Mouse (Mus musculus): ENCODE results near the gene Miip. TPM values are rescaled to one million over a fixed set of nuclear protein-coding genes. Genes with fewer than 3 reads are reported as not detected.

The Miip gene
- 34.7 and 37.6 TPM in 2 replicates for polyA plus RNA-seq (2014; fragmentation: Nextera tagmentation; extraction: Ambion mirVana)

- Histone ChIP-seq H3K9me3 (ENCODE audit: control insufficient read depth, low read length) (no peaks in the 10 kb centered on the region), H3K4me3 (ENCODE audit: low read length) (peak within 1 kb of the TSS; percentile 87), H3K4me1 (ENCODE audit: control insufficient read depth, insufficient read depth, low read length) (peaks cover 19% of the 10 kb centered on the region), H3K9ac (ENCODE audit: low read depth, low read length) (peak within 1 kb of the TSS; percentile 76), H3K36me3 (ENCODE audit: control insufficient read depth, insufficient read depth, low read length) (peaks cover 31% of the 10 kb centered on the region), H3K27ac (ENCODE audit: low read depth, low read length) (peak within 1 kb of the TSS; percentile 85), H3K27me3 (ENCODE audit: control insufficient read depth, insufficient read depth, low read length) (no peaks in the 10 kb centered on the region), H3K4me2 (replicated peaks; ENCODE audit: low read depth, low read length) (peak within 1 kb of the TSS; percentile 65)
- peak; percentile 99 for ATAC-seq (ENCODE audit: low FRiP score, low TSS enrichment)
- WGBS: under 1% methylated on average over 30 of the region's 30 CpGs
Measured at GRCm38 (mm10) chr4:147868450-147869031, at the start of gene Miip, which contains the start of gene Fv1. Gene Miip, minus strand, starts transcription at chr4:147868816. Gene Fv1, plus strand, starts transcription at chr4:147868979.

GRCm38 (mm10) chr4:147909486-147909885, 40.9 kb upstream of the Miip start:
- peaks cover 11% of the 10 kb centered on the region; the same call in 1 of the 2 replicates for H3K36me3 ChIP-seq (ENCODE audit: control insufficient read depth, insufficient read depth, low read length)
- WGBS: 92% methylated on average over 5 of the region's 5 CpGs
- no peak for ATAC-seq (ENCODE audit: low FRiP score, low TSS enrichment)
- H3K9me3 ChIP-seq (ENCODE audit: control insufficient read depth, low read length): no peaks in the 10 kb centered on the region
- H3K9ac ChIP-seq (ENCODE audit: low read depth, low read length): no peak overlapping the region
- H3K27me3 ChIP-seq (ENCODE audit: control insufficient read depth, insufficient read depth, low read length): no peaks in the 10 kb centered on the region
- no peak overlapping the region for H3K27ac ChIP-seq (ENCODE audit: low read depth, low read length)
- no peak overlapping the region for H3K4me2 ChIP-seq (replicated peaks; ENCODE audit: low read depth, low read length)
- no peak overlapping the region for H3K4me3 ChIP-seq (ENCODE audit: low read length)
- no peaks in the 10 kb centered on the region for H3K4me1 ChIP-seq (ENCODE audit: control insufficient read depth, insufficient read depth, low read length)

DNA sequence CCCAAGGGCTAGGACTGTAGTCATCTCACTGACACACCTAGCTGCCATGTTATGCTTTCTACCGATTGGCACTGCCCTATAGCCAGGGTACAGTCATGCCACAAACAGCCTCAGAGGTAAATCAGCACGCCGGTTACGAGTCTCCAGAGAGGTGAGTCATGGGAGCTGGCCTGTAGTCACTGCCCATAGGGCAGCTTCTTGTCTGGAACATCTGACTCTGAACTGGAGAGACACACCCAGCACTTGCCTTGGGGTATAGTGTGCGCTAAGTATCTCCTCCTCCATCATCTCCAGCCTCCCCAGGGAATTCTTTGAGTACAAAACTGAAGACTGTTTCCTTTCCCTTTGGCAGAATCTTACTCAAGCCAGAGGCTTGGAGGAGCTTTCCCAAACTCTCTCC, 37.6 kb upstream of the Miip start:
- Histone ChIP-seq H3K4me3 (ENCODE audit: low read length) (no peak overlapping the region), H3K27me3 (ENCODE audit: control insufficient read depth, insufficient read depth, low read length) (no peaks in the 10 kb centered on the region), H3K9me3 (ENCODE audit: control insufficient read depth, low read length) (no peaks in the 10 kb centered on the region), H3K9ac (ENCODE audit: low read depth, low read length) (no peak overlapping the region), H3K36me3 (ENCODE audit: control insufficient read depth, insufficient read depth, low read length) (peaks cover 15% of the 10 kb centered on the region; the same call in 1 of the 2 replicates), H3K4me1 (ENCODE audit: control insufficient read depth, insufficient read depth, low read length) (no peaks in the 10 kb centered on the region), H3K27ac (ENCODE audit: low read depth, low read length) (no peak overlapping the region), H3K4me2 (replicated peaks; ENCODE audit: low read depth, low read length) (no peak overlapping the region)
- 86% methylated on average over 5 of the region's 5 CpGs for WGBS
- no peak for ATAC-seq (ENCODE audit: low FRiP score, low TSS enrichment)

DNA sequence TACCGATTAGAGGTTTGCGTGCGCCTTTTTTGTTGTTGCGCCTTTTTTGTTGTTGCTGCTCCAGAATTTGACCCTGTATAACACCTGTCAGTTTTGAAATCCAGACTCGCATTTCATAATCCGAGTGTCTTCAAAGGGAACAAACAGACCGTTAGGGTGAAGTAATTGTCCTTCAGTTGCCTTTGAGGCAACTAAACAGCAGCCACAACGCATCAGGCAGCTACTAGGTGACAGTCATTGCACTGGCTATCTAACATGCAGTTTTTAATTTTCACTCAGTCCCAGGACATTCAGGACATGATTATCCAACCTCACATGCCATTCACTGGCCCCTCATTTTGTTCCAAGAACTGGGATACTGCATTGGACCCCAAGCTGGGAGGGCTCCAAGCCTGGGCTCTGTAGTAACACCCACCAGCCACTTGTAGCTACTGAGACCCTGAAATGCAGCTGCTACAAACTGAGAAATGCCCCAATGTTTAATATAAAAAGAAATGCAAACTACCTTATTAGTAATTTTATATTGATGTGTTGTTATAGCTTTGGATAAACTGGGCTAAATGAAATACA, 36.6 kb upstream of the Miip start:
- H3K36me3 ChIP-seq (ENCODE audit: control insufficient read depth, insufficient read depth, low read length): peaks cover 19% of the 10 kb centered on the region
- no peak overlapping the region for H3K27ac ChIP-seq (ENCODE audit: low read depth, low read length)
- H3K4me1 ChIP-seq (ENCODE audit: control insufficient read depth, insufficient read depth, low read length): no peaks in the 10 kb centered on the region
- no peaks in the 10 kb centered on the region for H3K9me3 ChIP-seq (ENCODE audit: control insufficient read depth, low read length)
- H3K4me3 ChIP-seq (ENCODE audit: low read length): peak overlapping the region; percentile 90
- no peaks in the 10 kb centered on the region for H3K27me3 ChIP-seq (ENCODE audit: control insufficient read depth, insufficient read depth, low read length)
- ATAC-seq (ENCODE audit: low FRiP score, low TSS enrichment): peak; percentile 10; the same call in 1 of the 2 replicates
- under 1% methylated on average over 8 of the region's 8 CpGs for WGBS
- peak overlapping the region; percentile 90; the same call in 1 of the 2 replicates for H3K9ac ChIP-seq (ENCODE audit: low read depth, low read length)
- peak overlapping the region; percentile 52 for H3K4me2 ChIP-seq (replicated peaks; ENCODE audit: low read depth, low read length)

DNA sequence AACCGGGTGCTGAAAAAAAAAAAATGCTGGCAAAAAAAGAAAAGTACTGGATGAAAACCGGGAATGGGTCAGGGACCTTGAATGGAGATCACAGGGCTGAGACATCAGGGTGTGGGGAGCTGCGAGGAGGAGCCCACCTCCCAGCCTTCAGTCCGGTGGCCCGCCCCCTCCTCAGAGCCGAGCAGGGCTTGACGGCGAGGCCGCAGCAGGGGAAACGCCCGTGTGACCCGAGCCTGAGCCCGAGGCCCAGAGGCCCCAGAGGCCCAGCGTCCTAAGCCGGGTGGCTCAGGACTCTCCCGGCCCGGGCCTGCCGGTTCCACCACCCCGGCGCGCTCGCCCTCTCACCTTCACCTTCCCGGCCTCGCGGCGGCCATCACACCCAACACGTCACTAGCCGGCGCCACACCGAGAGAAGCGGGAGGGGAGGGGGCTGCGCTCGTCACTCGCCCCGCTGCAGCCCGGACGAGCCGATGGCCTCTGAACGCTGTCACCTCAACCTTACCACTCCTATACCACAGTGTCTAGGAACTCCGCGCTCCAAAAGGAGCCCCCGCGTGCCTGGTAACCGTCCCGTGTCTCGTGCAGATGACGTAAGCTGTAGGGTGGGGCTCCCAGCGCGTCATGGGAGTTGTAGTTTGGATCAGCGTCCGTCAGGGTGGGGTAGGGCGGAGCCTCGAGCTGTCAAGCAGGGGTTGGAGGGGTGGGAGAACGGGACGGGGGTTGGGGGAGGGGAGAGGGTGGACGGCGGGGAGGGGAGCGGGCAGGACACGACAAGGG, 35.9 kb upstream of the Miip start, which contains the start of gene Mfn2:
Gene Mfn2 (minus strand): TSS at position 392 of the 777 bp plus-strand sequence.
- peak within 1 kb of the TSS; percentile 90 for H3K9ac ChIP-seq (ENCODE audit: low read depth, low read length)
- peak within 1 kb of the TSS; percentile 56 for H3K4me2 ChIP-seq (replicated peaks; ENCODE audit: low read depth, low read length)
- peak within 1 kb of the TSS; percentile 89 for H3K27ac ChIP-seq (ENCODE audit: low read depth, low read length)
- no peaks in the 10 kb centered on the region for H3K9me3 ChIP-seq (ENCODE audit: control insufficient read depth, low read length)
- WGBS: under 1% methylated on average over 55 of the region's 59 CpGs
- ATAC-seq (ENCODE audit: low FRiP score, low TSS enrichment): peak; percentile 97
- H3K27me3 ChIP-seq (ENCODE audit: control insufficient read depth, insufficient read depth, low read length): no peaks in the 10 kb centered on the region
- peak within 1 kb of the TSS; percentile 90 for H3K4me3 ChIP-seq (ENCODE audit: low read length)
- no peaks in the 10 kb centered on the region for H3K4me1 ChIP-seq (ENCODE audit: control insufficient read depth, insufficient read depth, low read length)
- H3K36me3 ChIP-seq (ENCODE audit: control insufficient read depth, insufficient read depth, low read length): peaks cover 25% of the 10 kb centered on the region

- peak overlapping the region; percentile 90 for H3K4me3 ChIP-seq (ENCODE audit: low read length)
- no peaks in the 10 kb centered on the region for H3K9me3 ChIP-seq (ENCODE audit: control insufficient read depth, low read length)
- H3K4me1 ChIP-seq (ENCODE audit: control insufficient read depth, insufficient read depth, low read length): no peaks in the 10 kb centered on the region
- H3K4me2 ChIP-seq (replicated peaks; ENCODE audit: low read depth, low read length): peak overlapping the region; percentile 56
- peak overlapping the region; percentile 90; the same call in 1 of the 2 replicates for H3K9ac ChIP-seq (ENCODE audit: low read depth, low read length)
- no peaks in the 10 kb centered on the region for H3K27me3 ChIP-seq (ENCODE audit: control insufficient read depth, insufficient read depth, low read length)
- 76% methylated on average over 3 of the region's 3 CpGs for WGBS
- H3K36me3 ChIP-seq (ENCODE audit: control insufficient read depth, insufficient read depth, low read length): peaks cover 33% of the 10 kb centered on the region
- no peak overlapping the region for H3K27ac ChIP-seq (ENCODE audit: low read depth, low read length)
- no peak for ATAC-seq (ENCODE audit: low FRiP score, low TSS enrichment)
Measured at GRCm38 (mm10) chr4:147903601-147904000, 35.0 kb upstream of the Miip start.

- H3K4me1 ChIP-seq (ENCODE audit: control insufficient read depth, insufficient read depth, low read length): no peaks in the 10 kb centered on the region
- no peaks in the 10 kb centered on the region for H3K9me3 ChIP-seq (ENCODE audit: control insufficient read depth, low read length)
- WGBS: 91% methylated on average over 12 of the region's 12 CpGs
- H3K36me3 ChIP-seq (ENCODE audit: control insufficient read depth, insufficient read depth, low read length): peaks cover 39% of the 10 kb centered on the region
- no peaks in the 10 kb centered on the region for H3K27me3 ChIP-seq (ENCODE audit: control insufficient read depth, insufficient read depth, low read length)
- H3K27ac ChIP-seq (ENCODE audit: low read depth, low read length): no peak overlapping the region
- no peak overlapping the region for H3K4me3 ChIP-seq (ENCODE audit: low read length)
- H3K4me2 ChIP-seq (replicated peaks; ENCODE audit: low read depth, low read length): no peak overlapping the region
- no peak for ATAC-seq (ENCODE audit: low FRiP score, low TSS enrichment)
- no peak overlapping the region for H3K9ac ChIP-seq (ENCODE audit: low read depth, low read length)
Measured at GRCm38 (mm10) chr4:147902906-147903500, 34.4 kb upstream of the Miip start.

DNA sequence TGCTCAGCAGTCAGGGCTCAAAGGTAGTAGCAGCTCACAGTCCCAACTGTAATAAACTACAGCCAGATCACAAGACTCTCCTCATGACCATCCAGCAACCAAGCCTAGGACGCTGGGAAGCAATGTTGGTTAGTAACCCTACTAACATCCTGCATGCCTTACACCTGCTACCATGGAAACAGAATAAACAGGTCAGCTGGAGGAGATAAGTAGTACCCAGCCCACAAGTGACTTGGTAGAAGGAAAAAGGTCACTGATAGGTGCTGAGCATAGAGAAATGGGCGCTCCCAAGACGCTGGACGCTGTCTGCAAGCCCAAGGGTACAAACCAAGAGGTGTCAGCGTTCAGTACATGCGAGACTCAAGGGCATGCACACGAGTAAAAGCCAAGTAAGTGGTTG, 31.8 kb upstream of the Miip start:
- Histone ChIP-seq H3K4me2 (replicated peaks; ENCODE audit: low read depth, low read length) (no peak overlapping the region), H3K4me3 (ENCODE audit: low read length) (no peak overlapping the region), H3K9me3 (ENCODE audit: control insufficient read depth, low read length) (no peaks in the 10 kb centered on the region), H3K36me3 (ENCODE audit: control insufficient read depth, insufficient read depth, low read length) (peaks cover 64% of the 10 kb centered on the region), H3K27ac (ENCODE audit: low read depth, low read length) (no peak overlapping the region), H3K27me3 (ENCODE audit: control insufficient read depth, insufficient read depth, low read length) (no peaks in the 10 kb centered on the region), H3K4me1 (ENCODE audit: control insufficient read depth, insufficient read depth, low read length) (no peaks in the 10 kb centered on the region), H3K9ac (ENCODE audit: low read depth, low read length) (no peak overlapping the region)
- no peak for ATAC-seq (ENCODE audit: low FRiP score, low TSS enrichment)
- WGBS: 86% methylated on average over 7 of the region's 7 CpGs

All from kidney, embryonic 14.5 days (tissue).